Mouse (Mus musculus) heart, adult 2 months (tissue): Measurements from ENCODE around the gene Arhgef39.

Source experiments
- CTCF ChIP-seq: fragments of 200-600 bp; IDR thresholded peaks from 2 replicates; pipeline ENCODE4 v1.8.1; 2022; ENCODE audit warnings: antibody characterized with exemption, mild to moderate bottlenecking, moderate library complexity
- EP300 ChIP-seq: fragments of 200-500 bp; IDR thresholded peaks from 2 replicates; pipeline ENCODE4 v1.6.1; 2011; ENCODE audit warnings: low read depth, low read length, control low read depth; ENCODE audit not compliant: insufficient read depth

GRCm38 (mm10) chr4:43499407-43500333, at the start of gene Arhgef39:
- TF ChIP-seq CTCF (no peak), EP300 (no peak)
